Mouse (Mus musculus) liver, embryonic 13.5 days (tissue): ENCODE measurements around the gene Cables2. TPM values are rescaled to one million over a fixed set of nuclear protein-coding genes. Genes with fewer than 3 reads are reported as not detected.

Experiments
- ATAC-seq: fragments of 200-750 bp; cut with Nextera tagmentation; 2 replicates; pipeline ENCODE4 v1.8.0; 2017; ENCODE audit warnings: low read depth, mild to moderate bottlenecking, moderate number of reproducible peaks, moderate library complexity
- DNase-seq: peaks from one replicate; pipeline ENCODE4 v3.0.0; 2022
- H3K27ac ChIP-seq: fragments of 300-500 bp; sonication (generic); 2 replicates; pipeline ENCODE4 v1.5.1; 2015; ENCODE audit warnings: moderate library complexity, mild to moderate bottlenecking, inconsistent platforms
- H3K27me3 ChIP-seq: fragments of 300-500 bp; sonication (generic); 2 replicates; pipeline ENCODE4 v1.6.1; 2015; ENCODE audit warnings: mild to moderate bottlenecking, inconsistent platforms
- H3K36me3 ChIP-seq: fragments of 300-500 bp; sonication (generic); 2 replicates; pipeline ENCODE4 v1.6.1; 2015; ENCODE audit warnings: mild to moderate bottlenecking, inconsistent platforms
- H3K4me1 ChIP-seq: fragments of 300-500 bp; sonication (generic); replicated peaks from 2 replicates; pipeline ENCODE4 v1.6.1; 2015; ENCODE audit warnings: inconsistent platforms
- H3K4me2 ChIP-seq: fragments of 300-500 bp; sonication (generic); 2 replicates; pipeline ENCODE4 v1.6.1; 2015; ENCODE audit warnings: inconsistent platforms, mild to moderate bottlenecking, moderate library complexity
- H3K4me3 ChIP-seq: fragments of 300-500 bp; sonication (generic); replicated peaks from 2 replicates; pipeline ENCODE4 v1.5.1; 2015; ENCODE audit warnings: mild to moderate bottlenecking, inconsistent platforms
- H3K9ac ChIP-seq: fragments of 300-500 bp; sonication (generic); 2 replicates; pipeline ENCODE4 v1.6.1; 2015; ENCODE audit warnings: mild to moderate bottlenecking, inconsistent platforms
- H3K9me3 ChIP-seq: fragments of 300-500 bp; sonication (generic); replicated peaks from 2 replicates; pipeline ENCODE4 v1.6.1; 2016; ENCODE audit warnings: inconsistent platforms
- WGBS: fragments of 180-500 bp; shearing (Covaris S2); methylation state at CpG from one replicate; pipeline ENCODE4 v1.1.7; 2015; ENCODE audit not compliant: insufficient replicate concordance; 5-methylcytosine and 5-hydroxymethylcytosine counted together
- polyA plus RNA-seq: library from polyadenylated mRNA; unstranded; fragments of >200 nt; fragmentation: Nextera tagmentation; extraction: Ambion mirVana; gene quantifications from 2 replicates; pipeline ENCODE4 v1.2.1, GENCODE M21; 2015

Cables2 gene
- polyA plus RNA-seq, 1 experiment from 2014 or later, result 4.4 TPM

- ATAC-seq, result no peak
- 58% methylated on average over 3 of the region's 3 CpGs for WGBS
- Histone ChIP-seq H3K9ac (no peak overlapping the region), H3K27ac (no peak overlapping the region), H3K4me2 (no peak overlapping the region), H3K4me3 (no peak overlapping the region), H3K4me1 (peaks cover 27% of the 10 kb centered on the region), H3K27me3 (no peaks in the 10 kb centered on the region), H3K9me3 (no peaks in the 10 kb centered on the region), H3K36me3 (no peaks in the 10 kb centered on the region)
- DNase-seq, result no peak
Measured at GRCm38 (mm10) chr2:180251838-180252237, 21.5 kb downstream of the Cables2 start.

- Histone ChIP-seq H3K27me3 (no peaks in the 10 kb centered on the region), H3K27ac (no peak overlapping the region), H3K4me3 (no peak overlapping the region), H3K9ac (no peak overlapping the region), H3K4me2 (no peak overlapping the region), H3K36me3 (no peaks in the 10 kb centered on the region), H3K4me1 (peaks cover 19% of the 10 kb centered on the region), H3K9me3 (no peaks in the 10 kb centered on the region)
- ATAC-seq, result peak; percentile 77
- WGBS, result 20% methylated on average over 11 of the region's 11 CpGs
- DNase-seq, result peak; percentile 67
Measured at GRCm38 (mm10) chr2:180250930-180251611, 22.2 kb downstream of the Cables2 start.

GRCm38 (mm10) chr2:180248947-180249660, 24.2 kb downstream of the Cables2 start:
- peaks cover 14% of the 10 kb centered on the region for H3K4me1 ChIP-seq
- H3K27ac ChIP-seq, result peak overlapping the region; percentile 29; the same call in 1 of the 2 replicates
- no peak overlapping the region for H3K9ac ChIP-seq
- H3K27me3 ChIP-seq, result no peaks in the 10 kb centered on the region
- no peak overlapping the region for H3K4me3 ChIP-seq
- H3K9me3 ChIP-seq, result no peaks in the 10 kb centered on the region
- ATAC-seq, result peak; percentile 57
- no peak overlapping the region for H3K4me2 ChIP-seq
- no peak for DNase-seq
- H3K36me3 ChIP-seq, result no peaks in the 10 kb centered on the region
- WGBS, result 62% methylated on average over 9 of the region's 9 CpGs

GRCm38 (mm10) chr2:180247916-180248315, 25.4 kb downstream of the Cables2 start:
- 72% methylated on average over 5 of the region's 5 CpGs for WGBS
- DNase-seq (no peak), ATAC-seq (no peak)
- Histone ChIP-seq H3K4me1 (peaks cover 14% of the 10 kb centered on the region), H3K4me2 (no peak overlapping the region), H3K9ac (no peak overlapping the region), H3K9me3 (no peaks in the 10 kb centered on the region), H3K4me3 (no peak overlapping the region), H3K27ac (no peak overlapping the region), H3K36me3 (no peaks in the 10 kb centered on the region), H3K27me3 (no peaks in the 10 kb centered on the region)

- DNase-seq (no peak), ATAC-seq (no peak)
- no peak overlapping the region for H3K27ac ChIP-seq
- H3K9ac ChIP-seq, result no peak overlapping the region
- no peaks in the 10 kb centered on the region for H3K27me3 ChIP-seq
- peaks cover 11% of the 10 kb centered on the region for H3K4me1 ChIP-seq
- WGBS, result 74% methylated on average over 4 of the region's 4 CpGs
- no peak overlapping the region for H3K4me2 ChIP-seq
- H3K36me3 ChIP-seq, result no peaks in the 10 kb centered on the region
- H3K4me3 ChIP-seq, result no peak overlapping the region
- H3K9me3 ChIP-seq, result no peaks in the 10 kb centered on the region
Measured at GRCm38 (mm10) chr2:180243108-180243507, 30.2 kb downstream of the Cables2 start.

GRCm38 (mm10) chr2:180238591-180238990, 34.7 kb downstream of the Cables2 start:
- ATAC-seq (no peak), DNase-seq (peak; percentile 42)
- Histone ChIP-seq H3K9ac (no peak overlapping the region), H3K36me3 (no peaks in the 10 kb centered on the region), H3K4me1 (peaks cover 49% of the 10 kb centered on the region), H3K4me2 (no peak overlapping the region), H3K4me3 (no peak overlapping the region), H3K27ac (peak overlapping the region; percentile 47; the same call in 1 of the 2 replicates), H3K9me3 (no peaks in the 10 kb centered on the region), H3K27me3 (no peaks in the 10 kb centered on the region)
- 13% methylated on average over 5 of the region's 5 CpGs for WGBS

GRCm38 (mm10) chr2:180237601-180238345, 35.5 kb downstream of the Cables2 start:
- DNase-seq, result no peak
- Histone ChIP-seq H3K4me3 (no peak overlapping the region), H3K27ac (peak overlapping the region; percentile 93), H3K9me3 (no peaks in the 10 kb centered on the region), H3K36me3 (no peaks in the 10 kb centered on the region), H3K4me1 (peaks cover 58% of the 10 kb centered on the region), H3K9ac (peak overlapping the region; percentile 18; the same call in 1 of the 2 replicates), H3K27me3 (no peaks in the 10 kb centered on the region), H3K4me2 (peak overlapping the region; percentile 66; the same call in 1 of the 2 replicates)
- no peak for ATAC-seq
- 68% methylated on average over 7 of the region's 7 CpGs for WGBS

- WGBS, result 28% methylated on average over 3 of the region's 3 CpGs
- peak overlapping the region; percentile 39; the same call in 1 of the 2 replicates for H3K4me3 ChIP-seq
- peak overlapping the region; percentile 18; the same call in 1 of the 2 replicates for H3K9ac ChIP-seq
- H3K4me1 ChIP-seq, result peaks cover 62% of the 10 kb centered on the region
- no peaks in the 10 kb centered on the region for H3K36me3 ChIP-seq
- H3K27ac ChIP-seq, result peak overlapping the region; percentile 93
- DNase-seq (peak; percentile 70), ATAC-seq (peak; percentile 92)
- H3K4me2 ChIP-seq, result peak overlapping the region; percentile 66
- H3K9me3 ChIP-seq, result no peaks in the 10 kb centered on the region
- no peaks in the 10 kb centered on the region for H3K27me3 ChIP-seq
Measured at GRCm38 (mm10) chr2:180236930-180237329, 36.4 kb downstream of the Cables2 start.

- Histone ChIP-seq H3K36me3 (no peaks in the 10 kb centered on the region), H3K9me3 (no peaks in the 10 kb centered on the region), H3K4me3 (peak overlapping the region; percentile 39), H3K4me1 (peaks cover 62% of the 10 kb centered on the region), H3K27me3 (no peaks in the 10 kb centered on the region), H3K4me2 (peak overlapping the region; percentile 66), H3K9ac (peak overlapping the region; percentile 70), H3K27ac (peak overlapping the region; percentile 93)
- 22% methylated on average over 3 of the region's 3 CpGs for WGBS
- ATAC-seq, result peak; percentile 85
- no peak for DNase-seq
Measured at GRCm38 (mm10) chr2:180236500-180236899, 36.8 kb downstream of the Cables2 start.

GRCm38 (mm10) chr2:180235788-180236187, 37.5 kb downstream of the Cables2 start:
- H3K36me3 ChIP-seq, result no peaks in the 10 kb centered on the region
- ATAC-seq, result no peak
- H3K9ac ChIP-seq, result peak overlapping the region; percentile 70
- peak overlapping the region; percentile 93 for H3K27ac ChIP-seq
- no peaks in the 10 kb centered on the region for H3K9me3 ChIP-seq
- 67% methylated on average over 4 of the region's 4 CpGs for WGBS
- DNase-seq, result no peak
- H3K4me1 ChIP-seq, result peaks cover 62% of the 10 kb centered on the region
- H3K4me3 ChIP-seq, result peak overlapping the region; percentile 39
- no peaks in the 10 kb centered on the region for H3K27me3 ChIP-seq
- H3K4me2 ChIP-seq, result peak overlapping the region; percentile 66

- Histone ChIP-seq H3K36me3 (no peaks in the 10 kb centered on the region), H3K4me2 (peak overlapping the region; percentile 66), H3K9ac (peak overlapping the region; percentile 51), H3K27ac (peak overlapping the region; percentile 93), H3K27me3 (no peaks in the 10 kb centered on the region), H3K4me1 (peaks cover 62% of the 10 kb centered on the region), H3K9me3 (no peaks in the 10 kb centered on the region), H3K4me3 (no peak overlapping the region)
- WGBS, result 65% methylated on average over 6 of the region's 6 CpGs
- ATAC-seq, result no peak
- DNase-seq, result no peak
Measured at GRCm38 (mm10) chr2:180234980-180235379, 38.3 kb downstream of the Cables2 start.
